Mouse (Mus musculus) cerebellum, adult 11-12 months (tissue): ENCODE results near the gene Sh2d3c.

Experiments used
- DNase-seq: peaks from one replicate; pipeline ENCODE4 v3.0.0; 2022

The Sh2d3c gene

GRCm38 (mm10) chr2:32758503-32758902 is 37.6 kb downstream of the Sh2d3c start:
- no peak for DNase-seq

- DNase-seq: no peak
These were observed 38.1 kb downstream of the Sh2d3c start for GRCm38 (mm10) chr2:32759001-32759400.

GRCm38 (mm10) chr2:32761361-32761760 is 40.5 kb downstream of the Sh2d3c start:
- no peak for DNase-seq

- no peak for DNase-seq
These were observed 41.0 kb downstream of the Sh2d3c start for GRCm38 (mm10) chr2:32761859-32762258.

- no peak for DNase-seq
These were observed 42.5 kb downstream of the Sh2d3c start for GRCm38 (mm10) chr2:32763353-32763752.

- DNase-seq: no peak
These were observed 46.4 kb downstream of the Sh2d3c start for GRCm38 (mm10) chr2:32767241-32767640.

- DNase-seq: no peak
These were observed 47.9 kb downstream of the Sh2d3c start for GRCm38 (mm10) chr2:32768661-32769285.

- no peak for DNase-seq
These were observed 48.7 kb downstream of the Sh2d3c start for GRCm38 (mm10) chr2:32769327-32770085.

GRCm38 (mm10) chr2:32771886-32772285 is 51.0 kb downstream of the Sh2d3c start:
- no peak for DNase-seq

GRCm38 (mm10) chr2:32772626-32773279 is 51.9 kb downstream of the Sh2d3c start:
- no peak for DNase-seq

GRCm38 (mm10) chr2:32775359-32776074 is 54.7 kb downstream of the Sh2d3c start, which contains the start of the genes Ttc16 and Ptrh1:
TSS of gene Ttc16 (minus strand) at chr2:32775633.
TSS of gene Ptrh1 (plus strand) at chr2:32775786.
- DNase-seq: peak; percentile 96

GRCm38 (mm10) chr2:32776192-32776591 is 55.3 kb downstream of the Sh2d3c start:
- no peak for DNase-seq

- no peak for DNase-seq
These were observed 57.2 kb downstream of the Sh2d3c start for GRCm38 (mm10) chr2:32778081-32778480.

- DNase-seq: peak; percentile 72
These were observed 58.3 kb downstream of the Sh2d3c start for GRCm38 (mm10) chr2:32779131-32779530.

GRCm38 (mm10) chr2:32779714-32780113 is 58.9 kb downstream of the Sh2d3c start:
- DNase-seq: no peak

- no peak for DNase-seq
These were observed 60.9 kb downstream of the Sh2d3c start for GRCm38 (mm10) chr2:32781710-32782109.

- DNase-seq: no peak
These were observed 63.3 kb downstream of the Sh2d3c start, which contains the start of gene Cfap157 for GRCm38 (mm10) chr2:32784048-32784681. TSS of gene Cfap157 (minus strand) at chr2:32784428.

GRCm38 (mm10) chr2:32787176-32787575 is 66.3 kb downstream of the Sh2d3c start:
- no peak for DNase-seq

- DNase-seq: no peak
These were observed 67.7 kb downstream of the Sh2d3c start for GRCm38 (mm10) chr2:32788581-32788980.

GRCm38 (mm10) chr2:32791297-32791696 is 70.4 kb downstream of the Sh2d3c start:
- DNase-seq: no peak

- DNase-seq: peak; percentile 63
These were observed 75.0 kb downstream of the Sh2d3c start for GRCm38 (mm10) chr2:32795748-32796418.
